Mouse (Mus musculus) lung, postnatal 36 days (tissue): Measurements from ENCODE around the gene Tln1.
"Not testable (repeated sequence)": the region's sequence is repeated elsewhere in the genome, so short reads cannot be mapped to it uniquely, and the experiment has no call there.

ENCODE experiments used
- DNase-seq: peaks from one replicate; pipeline ENCODE4 v3.0.0; 2022; ENCODE audit warnings: mixed read lengths

Gene Tln1

GRCm38 (mm10) chr4:43503506-43503905 is 59.0 kb downstream of the Tln1 start:
- DNase-seq = no peak

- DNase-seq = no peak
Measured at GRCm38 (mm10) chr4:43503041-43503440, 59.5 kb downstream of the Tln1 start.

- peak; percentile 88 for DNase-seq
Measured at GRCm38 (mm10) chr4:43499407-43500333, 62.8 kb downstream of the Tln1 start, which contains the start of gene Arhgef39. TSS of gene Arhgef39 (minus strand) at chr4:43499695.

- no peak for DNase-seq
Measured at GRCm38 (mm10) chr4:43498983-43499382, 63.5 kb downstream of the Tln1 start.

GRCm38 (mm10) chr4:43497946-43498345 is 64.5 kb downstream of the Tln1 start:
- no peak for DNase-seq

GRCm38 (mm10) chr4:43497405-43497804 is 65.1 kb downstream of the Tln1 start:
- no peak for DNase-seq

GRCm38 (mm10) chr4:43496587-43496986 is 65.9 kb downstream of the Tln1 start:
- no peak for DNase-seq

- no peak for DNase-seq
Measured at GRCm38 (mm10) chr4:43493846-43494240, 68.6 kb downstream of the Tln1 start.

GRCm38 (mm10) chr4:43493186-43493845 is 69.2 kb downstream of the Tln1 start:
- DNase-seq = peak; percentile 97

GRCm38 (mm10) chr4:43492821-43493185 is 69.7 kb downstream of the Tln1 start, which contains the start of gene Ccdc107:
TSS of gene Ccdc107 (plus strand) at chr4:43492900.
- peak; percentile 94 for DNase-seq

- no peak for DNase-seq
Measured at GRCm38 (mm10) chr4:43492101-43492820, 70.2 kb downstream of the Tln1 start.

- DNase-seq = peak; percentile 87
Measured at GRCm38 (mm10) chr4:43490801-43491200, 71.7 kb downstream of the Tln1 start.

- no peak for DNase-seq
Measured at GRCm38 (mm10) chr4:43489611-43490010, 72.9 kb downstream of the Tln1 start.

GRCm38 (mm10) chr4:43485666-43486065 is 76.8 kb downstream of the Tln1 start:
- DNase-seq = not testable (repeated sequence)

GRCm38 (mm10) chr4:43483535-43484091 is 78.9 kb downstream of the Tln1 start, which contains the start of gene Sit1:
TSS of gene Sit1 (minus strand) at chr4:43483734.
- no peak for DNase-seq

GRCm38 (mm10) chr4:43482591-43482990 is 79.9 kb downstream of the Tln1 start:
- DNase-seq = no peak

- DNase-seq = no peak
Measured at GRCm38 (mm10) chr4:43481894-43482456, 80.5 kb downstream of the Tln1 start.
